ENCODE assay signal across 9 mouse cellular contexts in the genomic region with DNA sequence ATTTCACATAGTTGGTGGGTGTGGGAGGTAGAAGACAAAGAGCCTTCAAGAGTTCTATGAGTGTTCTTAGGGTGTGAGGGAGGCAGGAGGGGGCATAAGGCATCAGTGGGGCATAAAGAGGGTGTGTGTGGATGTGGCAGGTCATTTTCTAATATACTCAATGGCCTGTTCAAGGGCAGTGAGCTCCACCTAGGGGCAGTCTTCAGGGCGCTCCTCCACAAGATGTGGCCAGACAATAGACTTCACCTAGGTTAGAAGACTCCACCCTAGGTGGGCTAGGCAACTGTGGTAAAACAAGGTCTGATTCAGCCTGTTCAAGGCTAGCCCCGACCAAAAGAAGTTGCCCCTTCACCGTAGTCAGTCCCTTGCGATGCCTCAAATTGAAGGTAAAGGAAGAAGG. TPM values are rescaled to one million over a fixed set of nuclear protein-coding genes. Genes with fewer than 3 reads are reported as not detected.
DNase-seq lines count a peak whose midpoint lies in the region; ATAC-seq and TF ChIP-seq lines count a peak whose summit lies in the region.
"Had no signal": no experiment of that assay in that cellular context is flagged by ENCODE, and none has a peak within 500 bp of the region (broad histone marks: within the 10 kb centered on the region; RNA-seq: fewer than 3 reads in every experiment).

No protein-coding gene starts in this region.

- no peak for TF ChIP-seq POLR2A in testis, adult 2 months (IDR thresholded peaks at IDR 0.05; ENCODE audit: control insufficient read depth, low read depth, low read length)
- no peak for TF ChIP-seq POLR2A in small intestine, adult 2 months (IDR thresholded peaks at IDR 0.05; ENCODE audit: low read depth, low read length)

- H3K27ac ChIP-seq in testis, adult 2 months (ENCODE audit: control insufficient read depth, insufficient read depth, low read depth, low read length), result no peak overlapping the region
- H3K27ac ChIP-seq in small intestine, adult 2 months (ENCODE audit: insufficient read depth, low read depth, low read length), result 0 out of 2 replicates have a peak overlapping the region, but pooled peaks have one; percentile 18

- 50% methylated on average over 4 of the region's 4 CpGs for WGBS in small intestine, adult 2 months

- DNase-seq in cerebellum, adult 8-10 months, result peak; percentile 35
- no peak for DNase-seq in testis, postnatal 10 days (ENCODE audit: low spot score)
- peak; percentile 59 to 65 for DNase-seq in kidney, postnatal 25 days
- DNase-seq in left cerebral cortex, adult 18-20 months (ENCODE audit: low spot score in 2 of 2), result no peak
- no peak for DNase-seq in gastrocnemius, postnatal 10 days

- H3K4me3 ChIP-seq in testis, adult 2 months (ENCODE audit: control insufficient read depth, low read depth, low read length), result peak overlapping the region; percentile 39
- no peak overlapping the region for H3K4me3 ChIP-seq in small intestine, adult 2 months (ENCODE audit: low read depth, low read length)

- H3K27me3 ChIP-seq in testis, adult 2 months (ENCODE audit: control insufficient read depth, insufficient read depth, low read length), result no peaks in the 10 kb centered on the region
- no peaks in the 10 kb centered on the region for H3K27me3 ChIP-seq in small intestine, adult 2 months (ENCODE audit: control insufficient read depth, insufficient read depth, low read length)

- peak; percentile 27; the same call in 1 of the 2 replicates for TF ChIP-seq CTCF in testis, adult 2 months (IDR thresholded peaks at IDR 0.05; ENCODE audit: control insufficient read depth, insufficient read depth, insufficient replicate concordance, low read depth, low read length)
- TF ChIP-seq CTCF in small intestine, adult 2 months (IDR thresholded peaks at IDR 0.05; ENCODE audit: extremely low read depth, insufficient read length, insufficient replicate concordance, low read depth, low read length), result peak; percentile 52; the same call in 1 of the 2 replicates

- no peak for ATAC-seq in cerebellum, adult (ENCODE audit: insufficient number of reproducible peaks, low FRiP score, low TSS enrichment)

- peaks cover 3% of the 10 kb centered on the region for H3K4me1 ChIP-seq in testis, adult 2 months (ENCODE audit: control insufficient read depth, insufficient read depth, low read length)
- peaks cover 6% of the 10 kb centered on the region for H3K4me1 ChIP-seq in small intestine, adult 2 months (ENCODE audit: control insufficient read depth, insufficient read depth, insufficient read length, low read length)

- H3K36me3 ChIP-seq in testis, adult 2 months (ENCODE audit: control insufficient read depth, insufficient read depth, low read length), result no peaks in the 10 kb centered on the region
- H3K36me3 ChIP-seq in small intestine, adult 2 months (ENCODE audit: control insufficient read depth, insufficient read depth, low read length), result peaks cover 16% of the 10 kb centered on the region

RNA-seq across cellular contexts. Expression of a gene that starts 1.3 kb away (rescaled TPM):
- polyA plus RNA-seq in testis, adult 2 months (2012; rRNA removed), result 154 and 171 TPM in 2 replicates
- polyA plus RNA-seq in small intestine, adult 2 months (2012; rRNA removed), result 43.1 and 88.8 TPM in 2 replicates
- total RNA-seq in left cerebral cortex, adult 18-20 months (2021), result 10 to 100 TPM; 40.0 to 45.4 TPM
- 10 to 100 TPM; 14.7 to 15.0 TPM for total RNA-seq in gastrocnemius, postnatal 10 days (2021)

RNA-seq across cellular contexts. Expression of a gene that starts 23.8 kb away (rescaled TPM):
- 55.8 and 57.5 TPM in 2 replicates for polyA plus RNA-seq in testis, adult 2 months (2012; rRNA removed)
- 130 and 197 TPM in 2 replicates for polyA plus RNA-seq in small intestine, adult 2 months (2012; rRNA removed)
- total RNA-seq in left cerebral cortex, adult 18-20 months (2021), result 100 to 1,000 TPM; 161 to 171 TPM
- total RNA-seq in gastrocnemius, postnatal 10 days (2021), result 10 to 100 TPM; 27.1 to 39.5 TPM

RNA-seq across cellular contexts. Expression of a gene that starts 28.8 kb away (rescaled TPM):
- 0.31 and 0.54 TPM in 2 replicates for polyA plus RNA-seq in testis, adult 2 months (2012; rRNA removed)
- 0.23 TPM in 1 of 2 replicates, not detected in the other for polyA plus RNA-seq in small intestine, adult 2 months (2012; rRNA removed)
- total RNA-seq in left cerebral cortex, adult 18-20 months (2021), result 1 to 10 TPM in 1 of 2 experiments, under 1 TPM in 1; 0.33 to 1.1 TPM
- 1 to 10 TPM; 1.4 to 3.7 TPM for total RNA-seq in gastrocnemius, postnatal 10 days (2021)
- total RNA-seq: neutrophil, adult 5-6 weeks had no signal

RNA-seq across cellular contexts. Expression of a gene that starts 29.4 kb away (rescaled TPM):
- 0.73 and 1.1 TPM in 2 replicates for polyA plus RNA-seq in testis, adult 2 months (2012; rRNA removed)
- polyA plus RNA-seq in small intestine, adult 2 months (2012; rRNA removed), result 0.84 and 1.4 TPM in 2 replicates
- total RNA-seq in left cerebral cortex, adult 18-20 months (2021), result 1 to 10 TPM; 1.2 to 1.3 TPM
- total RNA-seq in gastrocnemius, postnatal 10 days (2021), result 1 to 10 TPM; 5.4 to 7.3 TPM
- total RNA-seq: neutrophil, adult 5-6 weeks had no signal

RNA-seq across cellular contexts. Expression of a gene that starts 42.9 kb away (rescaled TPM):
- 3.5 and 4.6 TPM in 2 replicates for polyA plus RNA-seq in testis, adult 2 months (2012; rRNA removed)
- polyA plus RNA-seq in small intestine, adult 2 months (2012; rRNA removed), result 0.60 and 0.67 TPM in 2 replicates
- total RNA-seq in left cerebral cortex, adult 18-20 months (2021), result 100 to 1,000 TPM; 129 to 153 TPM
- under 1 TPM; 0.27 to 0.28 TPM for total RNA-seq in gastrocnemius, postnatal 10 days (2021)
- total RNA-seq: neutrophil, adult 5-6 weeks had no signal

Comparison
In these comparisons a context has a peak if more than half of its experiments do, and no peak if none do; other contexts are left out.
1. DNase-seq: peak in cerebellum, adult 8-10 months (single experiment) and kidney, postnatal 25 days (2 of 2); none in testis, postnatal 10 days (single experiment), left cerebral cortex, adult 18-20 months (0 of 2) and gastrocnemius, postnatal 10 days (single experiment).
2. RNA of a gene that starts 23.8 kb away (total RNA-seq): 161 to 171 TPM in left cerebral cortex, adult 18-20 months; 27.1 to 39.5 TPM in gastrocnemius, postnatal 10 days; every median in the first group is over 4 times any median in the second.